Mouse (Mus musculus) hindbrain, embryonic 16.5 days (tissue): ENCODE measurements around the gene App. TPM values are rescaled to one million over a fixed set of nuclear protein-coding genes. Genes with fewer than 3 reads are reported as not detected.

ENCODE experiments used
- ATAC-seq: fragments of 200-750 bp; cut with Nextera tagmentation; 2 replicates; pipeline ENCODE4 v1.8.0; 2017; ENCODE audit warnings: moderate TSS enrichment, moderate library complexity
- H3K27ac ChIP-seq: fragments of 300-500 bp; sonication (generic); 2 replicates; pipeline ENCODE4 v1.5.1; 2014; ENCODE audit warnings: low read depth, mild to moderate bottlenecking, control low read depth, low read length, moderate library complexity
- H3K27me3 ChIP-seq: fragments of 300-500 bp; sonication (generic); replicated peaks from 2 replicates; pipeline ENCODE4 v1.6.1; 2014; ENCODE audit warnings: low read length; ENCODE audit not compliant: control insufficient read depth, insufficient read depth
- H3K36me3 ChIP-seq: fragments of 300-500 bp; sonication (generic); 2 replicates; pipeline ENCODE4 v1.6.1; 2014; ENCODE audit warnings: mild to moderate bottlenecking, low read length, moderate library complexity, mixed read lengths; ENCODE audit not compliant: control insufficient read depth, insufficient read depth
- H3K4me1 ChIP-seq: fragments of 300-500 bp; sonication (generic); 2 replicates; pipeline ENCODE4 v1.6.1; 2014; ENCODE audit warnings: low read depth, low read length; ENCODE audit not compliant: control insufficient read depth, insufficient read depth
- H3K4me2 ChIP-seq: fragments of 300-500 bp; sonication (generic); 2 replicates; pipeline ENCODE4 v1.6.1; 2014; ENCODE audit warnings: mild to moderate bottlenecking, low read length, control low read depth, moderate library complexity
- H3K4me3 ChIP-seq: fragments of 300-500 bp; sonication (generic); 2 replicates; pipeline ENCODE4 v1.5.1; 2014; ENCODE audit warnings: mild to moderate bottlenecking, low read length, control low read depth, moderate library complexity
- H3K9ac ChIP-seq: fragments of 300-500 bp; sonication (generic); 2 replicates; pipeline ENCODE4 v1.6.1; 2014; ENCODE audit warnings: low read depth, mild to moderate bottlenecking, control low read depth, low read length, moderate library complexity
- H3K9me3 ChIP-seq: fragments of 300-500 bp; sonication (generic); 2 replicates; pipeline ENCODE4 v1.6.1; 2014; ENCODE audit warnings: mild to moderate bottlenecking, low read length, moderate library complexity; ENCODE audit not compliant: control insufficient read depth
- WGBS: fragments of 180-500 bp; shearing (Covaris S2); extraction: QIAGEN DNeasy Blood & Tissue Kit; methylation state at CpG from one replicate; pipeline ENCODE4 v1.1.7; 2014; 5-methylcytosine and 5-hydroxymethylcytosine counted together
- polyA plus RNA-seq: library from polyadenylated mRNA; unstranded; fragments of >200 nt; fragmentation: Nextera tagmentation; extraction: Ambion mirVana; gene quantifications from 2 replicates; pipeline ENCODE4 v1.2.1, GENCODE M21; 2015

The App gene
- polyA plus RNA-seq, 1 experiment from 2014 or later: 521 TPM

GRCm38 (mm10) chr16:85019273-85019672 is 154.3 kb downstream of the App start:
- peaks cover 12% of the 10 kb centered on the region for H3K36me3 ChIP-seq

GRCm38 (mm10) chr16:85017845-85018244 is 155.7 kb downstream of the App start:
- H3K27ac ChIP-seq: no peak overlapping the region
- no peaks in the 10 kb centered on the region for H3K27me3 ChIP-seq
- no peak overlapping the region for H3K9ac ChIP-seq
- no peaks in the 10 kb centered on the region for H3K9me3 ChIP-seq
- ATAC-seq: no peak
- H3K36me3 ChIP-seq: peaks cover 18% of the 10 kb centered on the region
- H3K4me3 ChIP-seq: no peak overlapping the region
- H3K4me2 ChIP-seq: no peak overlapping the region
- 66% methylated on average over 7 of the region's 7 CpGs for WGBS
- H3K4me1 ChIP-seq: no peaks in the 10 kb centered on the region

More at GRCm38 (mm10) chr16:85019273-85019672, 154.3 kb downstream of the App start:
- H3K4me3 ChIP-seq: no peak overlapping the region
- no peaks in the 10 kb centered on the region for H3K27me3 ChIP-seq
- H3K9ac ChIP-seq: no peak overlapping the region
- no peak for ATAC-seq
- no peak overlapping the region for H3K4me2 ChIP-seq
- no peaks in the 10 kb centered on the region for H3K9me3 ChIP-seq
- 34% methylated on average over 5 of the region's 5 CpGs for WGBS
- no peaks in the 10 kb centered on the region for H3K4me1 ChIP-seq
- no peak overlapping the region for H3K27ac ChIP-seq

- no peak for ATAC-seq
- Histone ChIP-seq H3K27ac (no peak overlapping the region), H3K9ac (no peak overlapping the region), H3K4me3 (no peak overlapping the region), H3K27me3 (no peaks in the 10 kb centered on the region), H3K4me1 (no peaks in the 10 kb centered on the region), H3K9me3 (no peaks in the 10 kb centered on the region), H3K4me2 (no peak overlapping the region), H3K36me3 (peaks cover 33% of the 10 kb centered on the region)
- WGBS: 94% methylated on average over 3 of the region's 3 CpGs
Measured at GRCm38 (mm10) chr16:85012695-85013094, 160.9 kb downstream of the App start.

- no peaks in the 10 kb centered on the region for H3K4me1 ChIP-seq
- H3K9ac ChIP-seq: no peak overlapping the region
- no peak overlapping the region for H3K27ac ChIP-seq
- H3K4me2 ChIP-seq: no peak overlapping the region
- no peaks in the 10 kb centered on the region for H3K9me3 ChIP-seq
- no peaks in the 10 kb centered on the region for H3K27me3 ChIP-seq
- no peak overlapping the region for H3K4me3 ChIP-seq
- 90% methylated on average over 5 of the region's 5 CpGs for WGBS
- no peak for ATAC-seq
- peaks cover 33% of the 10 kb centered on the region for H3K36me3 ChIP-seq
Measured at GRCm38 (mm10) chr16:85012172-85012571, 161.4 kb downstream of the App start.

DNA sequence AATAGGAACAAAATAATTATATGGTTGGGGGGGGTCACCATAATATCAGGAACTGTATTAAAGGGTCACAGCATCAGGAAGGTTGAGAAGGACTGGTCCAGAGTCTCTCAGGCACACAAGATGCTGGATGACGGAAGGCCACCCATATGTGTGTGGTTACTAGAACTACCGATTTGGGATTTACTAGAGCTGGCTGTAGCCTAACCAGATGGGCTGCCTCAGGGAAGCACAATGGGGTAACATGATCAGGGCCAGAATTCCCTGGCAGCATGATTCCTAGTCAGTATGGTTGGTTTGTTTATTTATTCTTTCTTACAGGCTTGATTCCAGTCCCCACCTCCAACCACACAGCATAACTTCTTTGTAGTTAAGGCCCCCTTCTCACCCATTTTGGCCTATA is 162.9 kb downstream of the App start:
- Histone ChIP-seq H3K36me3 (peaks cover 33% of the 10 kb centered on the region), H3K9me3 (no peaks in the 10 kb centered on the region), H3K4me2 (no peak overlapping the region), H3K4me1 (no peaks in the 10 kb centered on the region), H3K27ac (no peak overlapping the region), H3K27me3 (no peaks in the 10 kb centered on the region), H3K9ac (no peak overlapping the region), H3K4me3 (no peak overlapping the region)
- peak; percentile 29; the same call in 1 of the 2 replicates for ATAC-seq
- WGBS: 80% methylated on average over 2 of the region's 2 CpGs

GRCm38 (mm10) chr16:85008866-85009645 is 164.5 kb downstream of the App start:
- Histone ChIP-seq H3K27ac (no peak overlapping the region), H3K4me2 (no peak overlapping the region), H3K27me3 (no peaks in the 10 kb centered on the region), H3K9ac (no peak overlapping the region), H3K9me3 (no peaks in the 10 kb centered on the region), H3K36me3 (peaks cover 24% of the 10 kb centered on the region), H3K4me3 (no peak overlapping the region), H3K4me1 (no peaks in the 10 kb centered on the region)
- ATAC-seq: no peak
- WGBS: 68% methylated on average over 9 of the region's 9 CpGs

- Histone ChIP-seq H3K27me3 (no peaks in the 10 kb centered on the region), H3K4me1 (no peaks in the 10 kb centered on the region), H3K9ac (no peak overlapping the region), H3K4me3 (no peak overlapping the region), H3K27ac (no peak overlapping the region), H3K4me2 (no peak overlapping the region), H3K36me3 (peaks cover 14% of the 10 kb centered on the region; the same call in 1 of the 2 replicates), H3K9me3 (no peaks in the 10 kb centered on the region)
- ATAC-seq: peak; percentile 37; the same call in 1 of the 2 replicates
- WGBS: 90% methylated on average over 5 of the region's 5 CpGs
Measured at GRCm38 (mm10) chr16:85001939-85002556, 171.5 kb downstream of the App start.

GRCm38 (mm10) chr16:85000304-85000703 is 173.3 kb downstream of the App start:
- Histone ChIP-seq H3K4me2 (no peak overlapping the region), H3K36me3 (peaks cover 14% of the 10 kb centered on the region; the same call in 1 of the 2 replicates), H3K27me3 (no peaks in the 10 kb centered on the region), H3K9ac (no peak overlapping the region), H3K4me3 (no peak overlapping the region), H3K9me3 (no peaks in the 10 kb centered on the region), H3K27ac (no peak overlapping the region), H3K4me1 (no peaks in the 10 kb centered on the region)
- 92% methylated on average over 7 of the region's 7 CpGs for WGBS
- ATAC-seq: no peak

- ATAC-seq: no peak
- Histone ChIP-seq H3K4me2 (no peak overlapping the region), H3K27me3 (no peaks in the 10 kb centered on the region), H3K4me1 (no peaks in the 10 kb centered on the region), H3K27ac (no peak overlapping the region), H3K4me3 (no peak overlapping the region), H3K9me3 (no peaks in the 10 kb centered on the region), H3K9ac (no peak overlapping the region), H3K36me3 (peaks cover 22% of the 10 kb centered on the region)
- 63% methylated on average over 3 of the region's 3 CpGs for WGBS
Measured at GRCm38 (mm10) chr16:84997551-84997950, 176.0 kb downstream of the App start.
